Mouse (Mus musculus) left cerebral cortex, adult 2 months (tissue): ENCODE data around the gene Rasa1. TPM values are rescaled to one million over a fixed set of nuclear protein-coding genes. Genes with fewer than 3 reads are reported as not detected.

Experiments
- DNase-seq, 2 experiments: peaks; one replicate each; pipeline ENCODE4 v3.0.0; 2021 to 2022; ENCODE audit warnings: low spot score in 2 of 2, mixed read lengths in 1 of 2; ENCODE audit errors: extremely low spot score in 1 of 2
- H3K27ac ChIP-seq: fragments of 200-600 bp; 2 replicates; pipeline ENCODE4 v1.8.1; 2022
- H3K4me3 ChIP-seq: fragments of 200-600 bp; 2 replicates; pipeline ENCODE4 v1.8.1; 2022
- CTCF ChIP-seq: fragments of 200-600 bp; IDR thresholded peaks from 2 replicates; pipeline ENCODE4 v1.8.1; 2022; ENCODE audit warnings: antibody characterized with exemption, mild to moderate bottlenecking, moderate library complexity
- intact Hi-C: fragments of 180-260 bp; cut with DNase I; formaldehyde crosslinking; loops from one replicate; pipeline ENCODE4 v1.15.1; 2025
- total RNA-seq, 2 experiments: library from RNA; stranded (reverse); gene quantifications; 2 replicates each; pipeline ENCODE4 v1.2.3; 2021

Gene Rasa1
- total RNA-seq, 2 experiments from 2014 or later, result 57.1 to 59.0 TPM

DNA sequence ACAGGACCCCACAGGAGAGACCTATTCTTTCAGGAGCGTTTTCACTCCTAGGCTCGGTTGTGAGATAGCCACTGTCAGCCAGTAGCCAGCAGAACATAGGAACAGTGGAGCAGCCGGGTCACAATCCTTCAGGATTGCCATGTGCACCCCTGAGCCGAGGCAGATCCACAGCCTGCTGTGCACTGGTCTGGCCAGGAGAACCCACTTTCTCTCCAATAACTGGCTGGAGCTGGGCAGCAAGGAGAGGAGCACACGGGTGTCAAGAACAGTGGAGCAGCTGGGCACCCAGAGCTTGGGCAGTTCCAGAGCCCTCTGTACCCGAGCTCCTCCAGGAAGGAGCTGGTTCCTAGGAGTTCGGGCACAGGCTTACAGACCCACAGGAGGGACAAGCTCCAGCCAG is 50.2 kb downstream of the Rasa1 start:
- Histone ChIP-seq H3K4me3 (no peak overlapping the region), H3K27ac (no peak overlapping the region)
- intact Hi-C loops, result no loop called here
- no peak for TF ChIP-seq CTCF
- DNase-seq, result no peak

GRCm38 (mm10) chr13:85218656-85219055 is 70.3 kb downstream of the Rasa1 start:
- TF ChIP-seq CTCF, result no peak
- Histone ChIP-seq H3K4me3 (no peak overlapping the region), H3K27ac (no peak overlapping the region)
- intact Hi-C loops, result no loop called here
- DNase-seq, result no peak

GRCm38 (mm10) chr13:85210353-85210752 is 78.6 kb downstream of the Rasa1 start:
- Histone ChIP-seq H3K4me3 (no peak overlapping the region), H3K27ac (no peak overlapping the region)
- intact Hi-C loops, result no loop called here
- DNase-seq, result no peak
- no peak for TF ChIP-seq CTCF

- Histone ChIP-seq H3K4me3 (no peak overlapping the region), H3K27ac (no peak overlapping the region)
- no peak for DNase-seq
- TF ChIP-seq CTCF, result no peak
- intact Hi-C loops, result no loop called here
Measured at GRCm38 (mm10) chr13:85208656-85209055, 80.3 kb downstream of the Rasa1 start.

GRCm38 (mm10) chr13:85207493-85207892 is 81.4 kb downstream of the Rasa1 start:
- intact Hi-C loops, result no loop called here
- Histone ChIP-seq H3K4me3 (no peak overlapping the region), H3K27ac (no peak overlapping the region)
- DNase-seq, result no peak
- TF ChIP-seq CTCF, result peak; percentile 64

DNA sequence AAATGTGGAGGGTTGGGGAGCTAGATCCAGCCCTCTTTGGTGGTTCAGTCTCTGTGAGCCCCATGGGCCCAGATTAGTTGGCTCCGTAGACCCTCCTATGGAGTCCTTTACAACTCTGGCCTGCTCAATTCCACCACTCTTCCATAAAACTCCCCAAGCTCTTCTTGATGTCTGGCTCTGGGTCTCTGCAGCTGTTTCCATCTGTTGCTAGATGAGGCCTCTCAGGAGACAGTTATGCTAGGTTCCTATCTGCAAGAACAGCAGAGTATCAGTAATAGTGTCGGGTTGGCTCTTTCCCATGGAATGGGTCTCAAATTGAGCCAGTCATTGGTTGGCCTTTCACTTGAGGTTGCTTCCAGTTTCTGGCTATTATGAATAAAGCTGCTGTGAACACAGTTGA is 97.7 kb downstream of the Rasa1 start:
- no peak for DNase-seq
- intact Hi-C loops, result no loop called here
- TF ChIP-seq CTCF, result no peak
- Histone ChIP-seq H3K27ac (no peak overlapping the region), H3K4me3 (no peak overlapping the region)

GRCm38 (mm10) chr13:85189644-85190121 is 99.2 kb downstream of the Rasa1 start:
- H3K4me3 ChIP-seq, result peak overlapping the region; percentile 76
- no peak for DNase-seq
- intact Hi-C loops, result loop anchor here (1.0 kb wide), 1 partner anchor 16 kb away; no protein-coding TSS in a partner anchor
- no peak for TF ChIP-seq CTCF
- H3K27ac ChIP-seq, result peak overlapping the region; percentile 83

- peak; percentile 93 to 95 for DNase-seq
- Histone ChIP-seq H3K4me3 (peak within 1 kb of the TSS; percentile 76), H3K27ac (peak within 1 kb of the TSS; percentile 83)
- intact Hi-C loops, result loop anchor here (1.0 kb wide), 1 partner anchor 16 kb away; no protein-coding TSS in a partner anchor
- no peak; the same call in 1 of the 2 replicates for TF ChIP-seq CTCF
Measured at GRCm38 (mm10) chr13:85188903-85189643, 99.9 kb downstream of the Rasa1 start, which contains the start of gene Ccnh. Gene Ccnh, plus strand, starts transcription at chr13:85189408.

Other genes with a start within 250 kb of the Rasa1 start
- gene Ccnh, start 99.7 kb downstream of the Rasa1 start, total RNA-seq, result 10 to 100 TPM; 46.9 to 50.5 TPM